Mouse (Mus musculus) lung, postnatal 0 days (tissue): ENCODE data around the gene Marcks.

Source experiments
- CTCF ChIP-seq: IDR thresholded peaks from 2 replicates; pipeline ENCODE4 v1.5.1; 2016; ENCODE audit warnings: antibody characterized with exemption, mild to moderate bottlenecking
- EP300 ChIP-seq: IDR thresholded peaks from 2 replicates; pipeline ENCODE4 v1.6.1; 2016; ENCODE audit warnings: antibody characterized with exemption, mild to moderate bottlenecking, control low read depth

DNA sequence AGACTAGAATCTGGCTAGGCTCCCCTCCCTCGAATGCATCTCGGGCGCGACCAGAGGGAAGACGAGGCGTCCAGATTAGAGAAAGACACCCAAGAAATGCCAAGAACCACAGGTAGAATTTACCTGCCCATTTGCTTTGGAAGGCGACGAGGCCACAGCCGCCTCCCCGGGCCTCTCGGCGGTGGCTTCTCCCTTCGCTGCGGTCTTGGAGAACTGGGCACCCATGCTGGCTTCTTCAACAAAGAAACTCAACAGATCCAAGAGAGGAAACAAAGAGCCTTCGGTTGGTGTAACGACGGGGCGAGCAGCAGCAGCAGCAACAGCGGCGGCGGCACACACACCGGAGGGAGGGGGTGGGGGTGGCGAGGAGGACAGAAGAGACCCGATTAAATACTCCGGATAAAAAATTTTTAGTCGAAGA lies 399 bp downstream of the Marcks start:
- TF ChIP-seq CTCF (no peak), EP300 (no peak)
